Mouse (Mus musculus) thymus, postnatal 25 days (tissue): ENCODE data around the gene Fndc3b.
A peak's percentile ranks its signal among the peaks of the same experiment; 100 is the strongest.

ENCODE experiments used
- DNase-seq: peaks from one replicate; pipeline ENCODE4 v3.0.0; 2022

Gene Fndc3b

DNA sequence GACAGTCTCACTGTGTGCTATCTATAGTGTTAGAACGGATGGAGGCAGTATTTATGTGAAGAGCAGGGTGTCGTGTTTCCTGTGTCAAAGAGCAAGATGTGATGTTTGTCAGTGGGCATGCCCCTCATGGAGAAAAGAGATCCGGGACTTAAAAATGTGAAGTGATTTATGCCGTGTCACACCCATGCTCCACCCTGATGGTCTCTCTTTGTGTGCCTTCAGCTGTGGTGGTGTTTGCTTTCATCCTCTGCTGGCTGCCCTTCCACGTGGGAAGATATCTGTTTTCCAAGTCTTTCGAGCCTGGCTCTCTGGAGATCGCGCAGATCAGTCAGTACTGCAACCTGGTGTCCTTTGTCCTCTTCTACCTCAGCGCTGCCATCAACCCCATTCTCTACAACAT lies 336.7 kb downstream of the Fndc3b start:
- DNase-seq = no peak

DNA sequence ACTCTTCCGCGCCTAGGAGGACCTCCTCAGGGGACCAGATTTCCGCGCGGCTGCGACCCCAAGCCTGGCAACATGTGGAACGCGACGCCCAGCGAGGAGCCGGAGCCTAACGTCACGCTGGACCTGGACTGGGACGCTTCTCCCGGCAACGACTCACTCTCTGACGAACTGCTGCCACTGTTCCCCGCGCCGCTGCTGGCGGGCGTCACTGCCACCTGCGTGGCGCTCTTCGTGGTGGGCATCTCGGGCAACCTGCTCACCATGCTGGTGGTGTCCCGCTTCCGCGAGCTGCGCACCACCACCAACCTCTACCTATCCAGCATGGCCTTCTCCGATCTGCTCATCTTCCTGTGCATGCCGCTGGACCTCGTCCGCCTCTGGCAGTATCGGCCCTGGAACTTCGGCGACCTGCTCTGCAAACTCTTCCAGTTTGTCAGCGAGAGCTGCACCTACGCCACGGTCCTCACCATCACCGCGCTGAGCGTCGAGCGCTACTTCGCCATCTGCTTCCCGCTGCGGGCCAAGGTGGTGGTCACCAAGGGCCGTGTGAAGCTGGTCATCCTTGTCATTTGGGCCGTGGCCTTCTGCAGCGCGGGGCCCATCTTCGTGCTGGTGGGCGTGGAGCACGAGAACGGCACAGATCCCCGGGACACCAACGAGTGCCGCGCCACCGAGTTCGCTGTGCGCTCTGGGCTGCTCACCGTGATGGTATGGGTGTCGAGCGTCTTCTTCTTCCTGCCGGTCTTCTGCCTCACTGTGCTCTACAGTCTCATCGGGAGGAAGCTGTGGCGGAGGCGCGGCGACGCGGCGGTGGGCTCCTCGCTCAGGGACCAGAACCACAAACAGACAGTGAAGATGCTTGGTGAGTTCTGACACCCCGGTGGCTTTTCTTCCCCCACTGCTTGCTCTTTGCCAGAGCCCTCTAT lies 339.1 kb downstream of the Fndc3b start:
- no peak for DNase-seq

DNA sequence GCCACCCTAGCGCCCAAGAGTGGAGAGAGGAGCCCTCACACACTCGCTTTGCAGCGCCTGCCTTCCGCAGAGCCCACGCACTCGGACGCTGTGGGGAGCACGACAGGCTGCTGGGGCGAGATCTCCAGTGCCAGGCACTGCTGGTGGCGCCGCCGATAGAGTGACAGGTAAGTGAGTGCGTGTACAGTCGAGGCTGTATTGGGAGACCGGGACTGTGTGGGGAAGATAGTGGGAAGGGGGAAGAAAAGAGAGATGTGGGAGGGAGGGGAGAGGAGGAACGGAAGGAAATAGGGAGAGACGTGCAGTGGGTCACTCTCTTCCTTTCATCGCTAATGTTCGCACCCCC lies 339.9 kb downstream of the Fndc3b start, which contains the start of gene Ghsr:
TSS of gene Ghsr (plus strand) at position 76 of the 346 bp plus-strand sequence.
- no peak for DNase-seq

- no peak for DNase-seq
Observed at GRCm38 (mm10) chr3:27370582-27371275, 340.4 kb downstream of the Fndc3b start.

- DNase-seq = peak; percentile 41
Observed at GRCm38 (mm10) chr3:27370125-27370524, 341.0 kb downstream of the Fndc3b start.
